Mouse (Mus musculus): ENCODE measurements around the gene Dhrs3. TPM values are rescaled to one million over a fixed set of nuclear protein-coding genes. Genes with fewer than 3 reads are reported as not detected.

Gene Dhrs3
- polyA plus RNA-seq, 1 experiment from 2014 or later, result 140 TPM

- Histone ChIP-seq H3K4me2 (replicated peaks) (no peak overlapping the region), H3K27me3 (no peaks in the 10 kb centered on the region), H3K4me3 (no peak overlapping the region), H3K4me1 (peaks cover 19% of the 10 kb centered on the region), H3K9me3 (no peaks in the 10 kb centered on the region), H3K9ac (no peak overlapping the region), H3K27ac (no peak overlapping the region), H3K36me3 (no peaks in the 10 kb centered on the region)
- 55% methylated on average over 6 of the region's 6 CpGs for WGBS
- ATAC-seq (ENCODE audit: low FRiP score, low read depth), result no peak
Measured at GRCm38 (mm10) chr4:144947738-144948390, 55.2 kb downstream of the Dhrs3 start.

GRCm38 (mm10) chr4:144949441-144950326 is 57.1 kb downstream of the Dhrs3 start:
- H3K4me2 ChIP-seq (replicated peaks), result no peak overlapping the region
- H3K4me1 ChIP-seq, result peaks cover 19% of the 10 kb centered on the region
- no peaks in the 10 kb centered on the region for H3K9me3 ChIP-seq
- ATAC-seq (ENCODE audit: low FRiP score, low read depth), result peak; percentile 87
- no peaks in the 10 kb centered on the region for H3K36me3 ChIP-seq
- H3K27ac ChIP-seq, result peak overlapping the region; percentile 17
- peak overlapping the region; percentile 51 for H3K9ac ChIP-seq
- no peaks in the 10 kb centered on the region for H3K27me3 ChIP-seq
- 11% methylated on average over 9 of the region's 9 CpGs for WGBS
- H3K4me3 ChIP-seq, result no peak overlapping the region

GRCm38 (mm10) chr4:144950327-144950711 is 57.7 kb downstream of the Dhrs3 start:
- H3K9ac ChIP-seq, result no peak overlapping the region
- no peak for ATAC-seq (ENCODE audit: low FRiP score, low read depth)
- H3K27ac ChIP-seq, result peak overlapping the region; percentile 17; the same call in 1 of the 2 replicates
- H3K9me3 ChIP-seq, result no peaks in the 10 kb centered on the region
- no peak overlapping the region for H3K4me3 ChIP-seq
- no peak overlapping the region for H3K4me2 ChIP-seq (replicated peaks)
- WGBS, result 53% methylated on average over 3 of the region's 3 CpGs
- H3K36me3 ChIP-seq, result no peaks in the 10 kb centered on the region
- H3K27me3 ChIP-seq, result no peaks in the 10 kb centered on the region
- H3K4me1 ChIP-seq, result peaks cover 19% of the 10 kb centered on the region

GRCm38 (mm10) chr4:144950883-144951282 is 58.3 kb downstream of the Dhrs3 start:
- no peak overlapping the region for H3K9ac ChIP-seq
- no peaks in the 10 kb centered on the region for H3K9me3 ChIP-seq
- H3K36me3 ChIP-seq, result no peaks in the 10 kb centered on the region
- H3K4me3 ChIP-seq, result no peak overlapping the region
- ATAC-seq (ENCODE audit: low FRiP score, low read depth), result no peak
- 90% methylated on average over 3 of the region's 3 CpGs for WGBS
- peaks cover 19% of the 10 kb centered on the region for H3K4me1 ChIP-seq
- no peak overlapping the region for H3K27ac ChIP-seq
- H3K4me2 ChIP-seq (replicated peaks), result no peak overlapping the region
- no peaks in the 10 kb centered on the region for H3K27me3 ChIP-seq

- no peaks in the 10 kb centered on the region for H3K27me3 ChIP-seq
- no peak overlapping the region for H3K4me3 ChIP-seq
- WGBS, result 87% methylated on average over 7 of the region's 7 CpGs
- ATAC-seq (ENCODE audit: low FRiP score, low read depth), result no peak
- no peak overlapping the region for H3K27ac ChIP-seq
- H3K9ac ChIP-seq, result no peak overlapping the region
- peaks cover 19% of the 10 kb centered on the region for H3K4me1 ChIP-seq
- H3K9me3 ChIP-seq, result no peaks in the 10 kb centered on the region
- no peak overlapping the region for H3K4me2 ChIP-seq (replicated peaks)
- no peaks in the 10 kb centered on the region for H3K36me3 ChIP-seq
Measured at GRCm38 (mm10) chr4:144951859-144952258, 59.2 kb downstream of the Dhrs3 start.

- Histone ChIP-seq H3K4me1 (peaks cover 15% of the 10 kb centered on the region), H3K9me3 (no peaks in the 10 kb centered on the region), H3K9ac (no peak overlapping the region), H3K27me3 (no peaks in the 10 kb centered on the region), H3K4me3 (no peak overlapping the region), H3K27ac (no peak overlapping the region), H3K4me2 (replicated peaks) (no peak overlapping the region), H3K36me3 (no peaks in the 10 kb centered on the region)
- WGBS, result 95% methylated on average over 1 of the region's 1 CpGs
- ATAC-seq (ENCODE audit: low FRiP score, low read depth), result no peak
Measured at GRCm38 (mm10) chr4:144953421-144953820, 60.8 kb downstream of the Dhrs3 start.

GRCm38 (mm10) chr4:144955863-144956262 is 63.2 kb downstream of the Dhrs3 start:
- no peaks in the 10 kb centered on the region for H3K9me3 ChIP-seq
- 69% methylated on average over 1 of the region's 1 CpGs for WGBS
- H3K4me2 ChIP-seq (replicated peaks), result no peak overlapping the region
- no peak overlapping the region for H3K27ac ChIP-seq
- ATAC-seq (ENCODE audit: low FRiP score, low read depth), result no peak
- H3K36me3 ChIP-seq, result no peaks in the 10 kb centered on the region
- H3K4me1 ChIP-seq, result peaks cover 5% of the 10 kb centered on the region; the same call in 1 of the 2 replicates
- H3K4me3 ChIP-seq, result no peak overlapping the region
- no peak overlapping the region for H3K9ac ChIP-seq
- H3K27me3 ChIP-seq, result no peaks in the 10 kb centered on the region

- 61% methylated on average over 1 of the region's 1 CpGs for WGBS
- Histone ChIP-seq H3K27me3 (no peaks in the 10 kb centered on the region), H3K9me3 (no peaks in the 10 kb centered on the region), H3K36me3 (no peaks in the 10 kb centered on the region), H3K27ac (no peak overlapping the region), H3K4me1 (peaks cover 5% of the 10 kb centered on the region; the same call in 1 of the 2 replicates), H3K9ac (no peak overlapping the region), H3K4me3 (no peak overlapping the region), H3K4me2 (replicated peaks) (no peak overlapping the region)
- ATAC-seq (ENCODE audit: low FRiP score, low read depth), result no peak
Measured at GRCm38 (mm10) chr4:144956293-144956692, 63.7 kb downstream of the Dhrs3 start.

- Histone ChIP-seq H3K4me2 (replicated peaks) (no peak overlapping the region), H3K9me3 (no peaks in the 10 kb centered on the region), H3K27me3 (no peaks in the 10 kb centered on the region), H3K4me1 (peaks cover 5% of the 10 kb centered on the region; the same call in 1 of the 2 replicates), H3K36me3 (no peaks in the 10 kb centered on the region), H3K9ac (no peak overlapping the region), H3K27ac (no peak overlapping the region), H3K4me3 (no peak overlapping the region)
- 86% methylated on average over 4 of the region's 4 CpGs for WGBS
- no peak for ATAC-seq (ENCODE audit: low FRiP score, low read depth)
Measured at GRCm38 (mm10) chr4:144957186-144957585, 64.6 kb downstream of the Dhrs3 start.

- Histone ChIP-seq H3K27ac (no peak overlapping the region), H3K27me3 (no peaks in the 10 kb centered on the region), H3K36me3 (no peaks in the 10 kb centered on the region), H3K9ac (no peak overlapping the region), H3K4me1 (peaks cover 5% of the 10 kb centered on the region; the same call in 1 of the 2 replicates), H3K9me3 (no peaks in the 10 kb centered on the region), H3K4me3 (no peak overlapping the region), H3K4me2 (replicated peaks) (no peak overlapping the region)
- ATAC-seq (ENCODE audit: low FRiP score, low read depth), result no peak
- 76% methylated on average over 2 of the region's 2 CpGs for WGBS
Measured at GRCm38 (mm10) chr4:144957721-144958120, 65.1 kb downstream of the Dhrs3 start.

- Histone ChIP-seq H3K4me2 (replicated peaks) (no peak overlapping the region), H3K4me1 (peaks cover 10% of the 10 kb centered on the region; the same call in 1 of the 2 replicates), H3K4me3 (no peak overlapping the region), H3K9me3 (no peaks in the 10 kb centered on the region), H3K27me3 (no peaks in the 10 kb centered on the region), H3K27ac (no peak overlapping the region), H3K9ac (no peak overlapping the region), H3K36me3 (no peaks in the 10 kb centered on the region)
- 0 out of 2 replicates have a peak, but pooled peaks have one; percentile 48 for ATAC-seq (ENCODE audit: low FRiP score, low read depth)
- 51% methylated on average over 8 of the region's 8 CpGs for WGBS
Measured at GRCm38 (mm10) chr4:144960188-144960904, 67.7 kb downstream of the Dhrs3 start.

- H3K4me3 ChIP-seq, result no peak overlapping the region
Measured at GRCm38 (mm10) chr4:144961232-144961631, 68.6 kb downstream of the Dhrs3 start.

More at GRCm38 (mm10) chr4:144961232-144961631, 68.6 kb downstream of the Dhrs3 start:
- 92% methylated on average over 4 of the region's 4 CpGs for WGBS
- no peak for ATAC-seq (ENCODE audit: low FRiP score, low read depth)
- Histone ChIP-seq H3K27me3 (no peaks in the 10 kb centered on the region), H3K4me2 (replicated peaks) (no peak overlapping the region), H3K36me3 (no peaks in the 10 kb centered on the region), H3K27ac (no peak overlapping the region), H3K4me1 (peaks cover 10% of the 10 kb centered on the region; the same call in 1 of the 2 replicates), H3K9me3 (no peaks in the 10 kb centered on the region), H3K9ac (no peak overlapping the region)
